Mouse (Mus musculus): ENCODE data around the gene Gm10563.
"Not testable (repeated sequence)": the region's sequence is repeated elsewhere in the genome, so short reads cannot be mapped to it uniquely, and the experiment has no call there.

Gm10563 gene

GRCm38 (mm10) chr4:155596606-155597005 is 48.6 kb downstream of the Gm10563 start:
- DNase-seq (ENCODE audit: low spot score): no peak

- DNase-seq (ENCODE audit: low spot score): no peak
These were observed 49.4 kb downstream of the Gm10563 start for GRCm38 (mm10) chr4:155595777-155596176.

DNA sequence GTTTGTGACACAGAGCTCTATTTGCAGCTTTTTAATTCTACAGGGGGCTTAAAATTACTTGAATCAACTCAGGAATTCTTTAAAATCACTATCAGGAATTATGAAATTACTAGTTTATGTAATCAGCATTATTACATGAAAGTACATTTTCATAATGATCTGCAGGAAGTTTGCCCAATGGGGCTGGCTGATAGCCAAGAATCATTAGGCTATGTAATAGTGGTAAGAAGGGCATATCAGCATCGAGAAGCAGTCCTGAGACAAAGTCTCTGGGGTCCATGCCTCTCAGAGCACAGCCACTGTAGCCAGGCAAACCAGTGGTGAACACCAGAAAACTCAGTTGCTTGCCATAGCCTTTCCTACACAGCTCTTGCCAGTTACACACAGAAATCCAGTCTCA is 51.4 kb downstream of the Gm10563 start:
- no peak for DNase-seq (ENCODE audit: low spot score)

GRCm38 (mm10) chr4:155591012-155591719 is 54.0 kb downstream of the Gm10563 start:
- no peak for DNase-seq (ENCODE audit: low spot score)

DNA sequence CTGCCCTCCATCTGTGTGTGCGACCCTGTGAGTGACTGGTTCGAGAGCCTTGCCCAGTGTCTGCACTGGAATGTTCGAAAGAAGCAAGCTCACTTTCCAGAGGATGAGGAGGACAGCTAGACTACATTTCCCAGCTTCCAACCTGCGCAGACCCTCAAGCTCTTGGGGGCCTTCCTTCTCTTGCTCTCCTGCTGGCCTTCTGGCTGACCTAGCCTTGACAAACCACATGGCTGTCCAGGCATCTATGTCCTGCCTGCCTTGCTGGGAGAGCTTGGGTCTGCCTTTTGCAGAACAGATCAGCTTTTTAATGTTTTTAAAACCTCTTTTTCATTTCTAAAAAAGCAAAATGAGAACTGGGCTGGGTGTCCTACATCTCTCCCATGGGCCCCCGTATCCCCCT is 55.9 kb downstream of the Gm10563 start:
- no peak for DNase-seq (ENCODE audit: low spot score)

GRCm38 (mm10) chr4:155582279-155582905 is 62.8 kb downstream of the Gm10563 start:
- DNase-seq (ENCODE audit: low spot score): no peak

DNA sequence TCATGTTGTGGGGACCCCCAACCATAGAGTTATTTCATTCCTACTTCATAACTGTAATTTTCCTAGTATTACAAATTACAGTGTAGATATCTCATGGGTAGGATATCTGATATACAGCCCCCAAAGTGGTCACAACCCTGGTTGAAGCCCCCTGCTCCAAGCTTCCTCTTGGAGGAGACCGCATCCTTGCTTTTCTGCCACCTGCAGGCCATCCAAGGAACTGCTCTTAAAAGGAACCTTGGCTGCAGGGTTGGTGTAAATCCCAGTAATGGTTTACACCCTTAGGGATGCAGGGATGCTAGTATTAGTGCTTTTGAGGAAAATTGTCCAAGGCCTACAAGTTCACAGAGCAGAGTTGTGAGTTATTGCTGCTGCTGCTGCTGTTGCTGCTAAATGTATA is 64.8 kb downstream of the Gm10563 start:
- DNase-seq (ENCODE audit: low spot score): no peak

GRCm38 (mm10) chr4:155578336-155579125 is 66.7 kb downstream of the Gm10563 start:
- no peak for DNase-seq (ENCODE audit: low spot score)

DNA sequence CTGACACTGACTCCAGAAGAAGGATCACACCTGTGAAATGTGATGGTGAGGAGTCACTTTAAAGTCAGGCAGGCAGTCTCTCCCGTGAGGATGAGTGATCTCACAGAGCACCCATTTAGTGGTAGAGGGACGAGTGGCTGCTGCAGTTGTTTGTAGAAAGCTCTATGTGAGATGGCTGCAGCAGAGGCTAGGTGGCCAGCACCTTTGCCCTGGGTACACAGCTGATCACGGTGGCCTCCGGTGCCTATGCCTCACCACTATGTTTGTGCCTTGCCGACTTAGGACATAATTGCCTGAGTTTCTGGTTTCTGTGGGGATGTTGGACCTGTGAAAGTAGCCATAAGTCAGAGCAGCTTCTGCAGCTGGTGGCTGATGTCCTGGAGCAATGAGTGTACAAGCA is 67.5 kb downstream of the Gm10563 start:
- DNase-seq (ENCODE audit: low spot score): no peak

DNA sequence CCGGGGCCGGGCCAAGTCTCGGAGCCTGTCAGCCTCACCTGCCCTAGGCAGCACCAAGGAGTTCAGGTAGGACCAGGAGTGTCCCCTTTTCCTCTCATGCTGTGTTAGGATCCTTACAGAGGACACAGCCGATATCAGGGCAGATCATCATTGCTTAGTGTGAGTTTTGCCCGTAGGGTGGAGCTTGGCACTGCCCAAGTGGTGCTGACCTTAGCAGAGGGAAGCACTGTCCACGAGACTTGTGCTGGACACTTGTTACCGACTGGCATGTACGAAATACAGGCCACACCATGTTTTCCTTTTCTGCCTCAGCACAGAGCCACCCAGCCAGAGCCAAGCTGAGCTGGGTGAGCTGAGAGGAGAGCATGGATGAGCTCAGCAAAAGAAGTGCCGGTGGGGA is 68.1 kb downstream of the Gm10563 start:
- DNase-seq (ENCODE audit: low spot score): no peak

DNA sequence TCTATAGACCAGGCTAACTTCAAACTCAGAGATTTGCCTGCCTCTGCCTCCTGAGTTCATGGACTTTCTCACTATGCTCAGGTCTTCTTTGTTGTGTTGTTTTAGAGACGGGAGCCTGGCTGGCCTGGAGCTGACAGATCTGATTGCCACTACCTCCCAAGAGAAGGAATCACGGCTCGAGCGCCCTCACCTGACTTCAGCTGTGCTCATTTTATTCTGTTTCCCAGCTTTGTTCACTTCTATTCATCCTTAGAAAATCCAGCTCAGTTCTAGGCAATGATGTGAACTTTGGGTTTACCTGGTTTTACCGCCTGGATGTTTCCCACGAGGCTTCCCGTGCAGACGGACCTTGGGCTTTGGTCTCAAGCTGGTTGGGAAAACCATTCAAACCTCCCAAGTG is 69.7 kb downstream of the Gm10563 start:
- no peak for DNase-seq (ENCODE audit: low spot score)

GRCm38 (mm10) chr4:155574931-155575330 is 70.3 kb downstream of the Gm10563 start:
- no peak for DNase-seq (ENCODE audit: low spot score)

- no peak for DNase-seq (ENCODE audit: low spot score)
These were observed 71.3 kb downstream of the Gm10563 start for GRCm38 (mm10) chr4:155573876-155574275.

GRCm38 (mm10) chr4:155573155-155573554 is 72.1 kb downstream of the Gm10563 start:
- no peak for DNase-seq (ENCODE audit: low spot score)

- DNase-seq (ENCODE audit: low spot score): no peak
These were observed 73.8 kb downstream of the Gm10563 start for GRCm38 (mm10) chr4:155571442-155571841.

DNA sequence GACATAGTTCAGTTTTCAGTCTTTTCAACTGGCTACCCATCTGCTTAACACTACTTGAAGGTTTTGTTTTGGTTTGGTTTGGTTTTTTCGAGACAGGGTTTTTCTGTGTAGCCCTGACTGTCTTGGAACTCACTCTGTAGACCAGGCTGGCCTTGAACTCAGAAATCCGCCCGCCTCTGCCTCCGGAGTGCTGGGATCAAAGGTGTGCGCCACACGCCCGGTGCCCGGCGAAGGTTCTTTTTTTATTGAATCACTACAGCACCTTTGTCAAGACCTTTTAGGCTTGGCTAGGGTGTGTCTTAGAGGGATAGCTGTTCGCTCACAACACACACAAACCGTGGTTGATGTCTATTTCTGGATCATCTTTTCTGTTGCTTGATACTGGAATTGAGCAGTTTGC is 74.9 kb downstream of the Gm10563 start:
- not testable (repeated sequence) for DNase-seq (ENCODE audit: low spot score)

GRCm38 (mm10) chr4:155569818-155570217 is 75.4 kb downstream of the Gm10563 start:
- no peak for DNase-seq (ENCODE audit: low spot score)

- DNase-seq (ENCODE audit: low spot score): no peak
These were observed 76.4 kb downstream of the Gm10563 start for GRCm38 (mm10) chr4:155568632-155569370.

GRCm38 (mm10) chr4:155568170-155568569 is 77.0 kb downstream of the Gm10563 start:
- DNase-seq (ENCODE audit: low spot score): peak; percentile 8

GRCm38 (mm10) chr4:155566555-155566954 is 78.7 kb downstream of the Gm10563 start:
- DNase-seq (ENCODE audit: low spot score): no peak
